Mouse (Mus musculus): ENCODE measurements at regions not wholly inside any gene's neighbourhood (a gene's known extent, or its start where the extent isn't known, plus 50 kb on each side); places are given as distances from the start of the nearest gene placed in this dataset.

DNA sequence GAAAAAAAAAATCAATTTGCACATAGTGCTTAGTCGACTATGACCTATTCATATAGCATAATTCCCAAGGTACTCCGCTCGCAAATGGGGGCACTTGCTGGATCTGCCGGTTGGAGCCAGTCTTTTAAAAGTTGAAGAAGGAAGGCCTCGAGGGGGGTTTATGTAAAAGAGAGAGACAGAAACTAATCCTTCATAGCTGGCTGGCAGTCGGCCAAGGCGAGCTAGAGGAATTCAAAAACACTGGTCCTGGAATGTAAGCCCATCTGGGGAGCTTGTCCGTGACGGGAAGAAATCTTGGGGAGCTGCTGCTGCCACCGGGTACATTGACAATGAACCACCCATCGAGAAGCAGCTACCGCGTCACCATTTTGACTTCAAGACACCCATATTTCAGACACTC is 108.3 kb upstream of the Fat1 start:
- 24% methylated on average over 13 of the region's 13 CpGs for WGBS
- no peak for ATAC-seq (ENCODE audit: low FRiP score, low TSS enrichment)
- Histone ChIP-seq H3K4me3 (ENCODE audit: low read depth, low read length) (no peak overlapping the region), H3K27ac (replicated peaks) (peak overlapping the region; percentile 13; the same call in 1 of the 2 replicates), H3K4me2 (replicated peaks; ENCODE audit: low read depth) (peak overlapping the region; percentile 35; the same call in 1 of the 2 replicates), H3K9ac (ENCODE audit: low read length) (no peak overlapping the region), H3K9me3 (ENCODE audit: control insufficient read depth, low read length) (no peaks in the 10 kb centered on the region), H3K4me1 (replicated peaks; ENCODE audit: control insufficient read depth, insufficient read depth) (no peaks in the 10 kb centered on the region), H3K27me3 (ENCODE audit: control insufficient read depth, insufficient read depth, low read length) (no peaks in the 10 kb centered on the region), H3K36me3 (ENCODE audit: control insufficient read depth, insufficient read depth, low read length) (no peaks in the 10 kb centered on the region)
- no peak for TF ChIP-seq CTCF (IDR thresholded peaks at IDR 0.05; ENCODE audit: low read depth)
- TF ChIP-seq EP300 (optimal IDR thresholded peaks at IDR 0.05): no peak
- peak; percentile 26 for DNase-seq (ENCODE audit: low spot score)

GRCm38 (mm10) chr8:44828026-44828425 is 107.2 kb upstream of the Fat1 start:
- WGBS: 82% methylated on average over 3 of the region's 3 CpGs
- no peak overlapping the region for H3K9ac ChIP-seq (ENCODE audit: low read length)
- DNase-seq (ENCODE audit: low spot score): no peak
- H3K27me3 ChIP-seq (ENCODE audit: control insufficient read depth, insufficient read depth, low read length): no peaks in the 10 kb centered on the region
- H3K9me3 ChIP-seq (ENCODE audit: control insufficient read depth, low read length): no peaks in the 10 kb centered on the region
- no peak for TF ChIP-seq EP300 (optimal IDR thresholded peaks at IDR 0.05)
- TF ChIP-seq CTCF (IDR thresholded peaks at IDR 0.05; ENCODE audit: low read depth): no peak
- H3K36me3 ChIP-seq (ENCODE audit: control insufficient read depth, insufficient read depth, low read length): no peaks in the 10 kb centered on the region
- H3K4me1 ChIP-seq (replicated peaks; ENCODE audit: control insufficient read depth, insufficient read depth): no peaks in the 10 kb centered on the region
- no peak for ATAC-seq (ENCODE audit: low FRiP score, low TSS enrichment)
- H3K4me3 ChIP-seq (ENCODE audit: low read depth, low read length): no peak overlapping the region
- no peak overlapping the region for H3K27ac ChIP-seq (replicated peaks)
- H3K4me2 ChIP-seq (replicated peaks; ENCODE audit: low read depth): no peak overlapping the region

DNA sequence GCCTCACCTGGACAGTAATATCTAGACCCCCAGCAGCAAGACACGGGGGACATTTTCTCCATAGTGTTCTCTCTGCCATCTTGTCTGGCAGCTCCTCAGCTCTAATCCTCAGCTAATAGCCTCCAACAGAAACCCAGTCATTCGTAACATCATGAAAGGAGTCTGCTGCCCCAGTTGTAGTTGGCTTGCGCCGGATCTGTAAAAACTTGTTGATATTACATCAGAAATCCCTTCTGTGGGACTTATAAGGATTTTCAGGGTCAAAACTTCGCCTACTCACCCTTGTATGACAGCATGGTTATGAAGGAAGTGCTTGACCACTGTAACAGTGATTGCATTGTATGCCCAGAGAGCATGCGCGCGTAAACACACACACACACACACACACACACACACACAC is 96.8 kb upstream of the Fat1 start:
- TF ChIP-seq CTCF (IDR thresholded peaks at IDR 0.05; ENCODE audit: low read depth) (no peak), EP300 (optimal IDR thresholded peaks at IDR 0.05) (no peak)
- no peak overlapping the region for H3K4me3 ChIP-seq (ENCODE audit: low read depth, low read length)
- WGBS: 63% methylated on average over 8 of the region's 8 CpGs
- no peak overlapping the region for H3K27ac ChIP-seq (replicated peaks)
- ATAC-seq (ENCODE audit: low FRiP score, low TSS enrichment) (no peak), DNase-seq (ENCODE audit: low spot score) (no peak)
- no peaks in the 10 kb centered on the region for H3K4me1 ChIP-seq (replicated peaks; ENCODE audit: control insufficient read depth, insufficient read depth)
- H3K9ac ChIP-seq (ENCODE audit: low read length): no peak overlapping the region
- H3K27me3 ChIP-seq (ENCODE audit: control insufficient read depth, insufficient read depth, low read length): no peaks in the 10 kb centered on the region
- H3K4me2 ChIP-seq (replicated peaks; ENCODE audit: low read depth): no peak overlapping the region
- no peaks in the 10 kb centered on the region for H3K36me3 ChIP-seq (ENCODE audit: control insufficient read depth, insufficient read depth, low read length)
- no peaks in the 10 kb centered on the region for H3K9me3 ChIP-seq (ENCODE audit: control insufficient read depth, low read length)

DNA sequence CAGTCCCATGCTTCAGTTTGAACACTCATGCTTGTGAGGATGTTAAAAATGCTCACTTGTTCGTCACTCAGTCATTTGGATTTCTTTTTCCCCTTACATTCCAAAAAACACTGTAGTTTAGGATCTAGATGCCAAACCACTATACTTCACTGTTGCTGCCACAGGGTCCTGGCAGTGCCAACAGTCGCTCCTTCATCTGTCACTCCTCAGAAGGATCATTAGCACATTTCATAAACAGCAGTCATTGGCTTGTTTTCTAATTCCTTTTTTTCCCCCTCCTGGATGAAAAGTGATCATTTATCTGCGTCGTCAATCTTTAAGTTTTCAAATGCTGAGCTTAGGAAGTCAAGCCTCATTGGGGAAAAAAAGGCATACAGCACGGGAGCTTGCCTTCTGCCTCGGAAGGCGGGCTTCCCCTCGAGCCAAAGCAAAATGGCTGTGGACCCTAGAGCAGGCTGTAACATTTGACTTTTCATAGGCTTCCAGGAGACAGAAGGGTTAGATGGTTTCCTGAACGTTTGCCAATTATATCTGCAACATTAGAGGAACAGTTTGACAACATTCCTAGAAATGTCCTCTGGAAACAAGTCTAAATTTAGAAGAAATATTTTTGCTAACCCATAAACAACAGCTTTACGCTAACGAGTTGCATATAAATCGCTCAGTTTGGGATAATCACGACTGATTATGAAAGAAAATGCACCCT is 95.6 kb upstream of the Fat1 start:
- no peaks in the 10 kb centered on the region for H3K4me1 ChIP-seq (replicated peaks; ENCODE audit: control insufficient read depth, insufficient read depth)
- ATAC-seq (ENCODE audit: low FRiP score, low TSS enrichment) (no peak), DNase-seq (ENCODE audit: low spot score) (no peak)
- no peaks in the 10 kb centered on the region for H3K27me3 ChIP-seq (ENCODE audit: control insufficient read depth, insufficient read depth, low read length)
- no peak for TF ChIP-seq CTCF (IDR thresholded peaks at IDR 0.05; ENCODE audit: low read depth)
- no peak for TF ChIP-seq EP300 (optimal IDR thresholded peaks at IDR 0.05)
- peak overlapping the region; percentile 2; the same call in 1 of the 2 replicates for H3K4me2 ChIP-seq (replicated peaks; ENCODE audit: low read depth)
- no peak overlapping the region for H3K4me3 ChIP-seq (ENCODE audit: low read depth, low read length)
- 49% methylated on average over 13 of the region's 13 CpGs for WGBS
- H3K9me3 ChIP-seq (ENCODE audit: control insufficient read depth, low read length): no peaks in the 10 kb centered on the region
- no peak overlapping the region for H3K27ac ChIP-seq (replicated peaks)
- H3K9ac ChIP-seq (ENCODE audit: low read length): no peak overlapping the region
- H3K36me3 ChIP-seq (ENCODE audit: control insufficient read depth, insufficient read depth, low read length): no peaks in the 10 kb centered on the region

- ATAC-seq (ENCODE audit: low FRiP score, low TSS enrichment) (no peak), DNase-seq (ENCODE audit: low spot score) (no peak)
- H3K27ac ChIP-seq (replicated peaks): no peak overlapping the region
- no peaks in the 10 kb centered on the region for H3K36me3 ChIP-seq (ENCODE audit: control insufficient read depth, insufficient read depth, low read length)
- TF ChIP-seq EP300 (optimal IDR thresholded peaks at IDR 0.05) (no peak), CTCF (IDR thresholded peaks at IDR 0.05; ENCODE audit: low read depth) (no peak)
- H3K4me2 ChIP-seq (replicated peaks; ENCODE audit: low read depth): no peak overlapping the region
- no peak overlapping the region for H3K9ac ChIP-seq (ENCODE audit: low read length)
- no peaks in the 10 kb centered on the region for H3K27me3 ChIP-seq (ENCODE audit: control insufficient read depth, insufficient read depth, low read length)
- no peaks in the 10 kb centered on the region for H3K4me1 ChIP-seq (replicated peaks; ENCODE audit: control insufficient read depth, insufficient read depth)
- no peak overlapping the region for H3K4me3 ChIP-seq (ENCODE audit: low read depth, low read length)
- WGBS: 41% methylated on average over 3 of the region's 3 CpGs
- no peaks in the 10 kb centered on the region for H3K9me3 ChIP-seq (ENCODE audit: control insufficient read depth, low read length)
Observed at GRCm38 (mm10) chr8:44840646-44841045, 94.6 kb upstream of the Fat1 start.

- H3K4me2 ChIP-seq (replicated peaks; ENCODE audit: low read depth): no peak overlapping the region
- no peak overlapping the region for H3K9ac ChIP-seq (ENCODE audit: low read length)
- H3K36me3 ChIP-seq (ENCODE audit: control insufficient read depth, insufficient read depth, low read length): no peaks in the 10 kb centered on the region
- no peaks in the 10 kb centered on the region for H3K9me3 ChIP-seq (ENCODE audit: control insufficient read depth, low read length)
- ATAC-seq (ENCODE audit: low FRiP score, low TSS enrichment) (no peak), DNase-seq (ENCODE audit: low spot score) (no peak)
- 96% methylated on average over 1 of the region's 1 CpGs for WGBS
- TF ChIP-seq CTCF (IDR thresholded peaks at IDR 0.05; ENCODE audit: low read depth): no peak
- H3K4me3 ChIP-seq (ENCODE audit: low read depth, low read length): no peak overlapping the region
- no peaks in the 10 kb centered on the region for H3K4me1 ChIP-seq (replicated peaks; ENCODE audit: control insufficient read depth, insufficient read depth)
- H3K27ac ChIP-seq (replicated peaks): no peak overlapping the region
- no peaks in the 10 kb centered on the region for H3K27me3 ChIP-seq (ENCODE audit: control insufficient read depth, insufficient read depth, low read length)
Observed at GRCm38 (mm10) chr8:44844362-44844761, 90.9 kb upstream of the Fat1 start.
